Mouse (Mus musculus) cerebral cortex, adult 2 months (tissue): Measurements from ENCODE around the gene Itgb7.

Experiments
- WGBS: fragments of 180-500 bp; shearing (Covaris S2); methylation state at CpG from one replicate; pipeline ENCODE4 v1.1.7; 2018; 5-methylcytosine and 5-hydroxymethylcytosine counted together

The Itgb7 gene

DNA sequence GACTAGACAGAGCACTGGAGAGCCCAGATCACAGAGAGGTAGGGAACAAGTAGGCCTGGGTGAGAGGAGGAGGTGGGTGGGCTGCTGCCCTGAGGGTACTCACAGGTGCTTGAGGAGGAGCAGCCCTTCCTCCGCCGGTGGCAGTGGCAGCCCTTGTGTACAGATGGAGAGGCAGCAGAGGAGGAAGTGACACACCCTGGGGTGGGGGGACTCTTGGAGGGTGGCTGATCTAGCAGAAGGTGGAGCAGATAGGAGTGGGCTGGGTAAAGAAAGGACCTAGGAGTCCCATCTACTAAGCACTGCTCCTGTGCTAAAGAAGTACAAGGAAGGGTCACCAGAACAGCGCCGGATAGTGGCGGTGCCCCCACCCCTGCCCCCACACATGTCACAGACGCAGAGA, at the start of gene Itgb7:
Itgb7 (minus strand) TSS at position 197 of the 400 bp plus-strand sequence.
- 56% methylated on average over 6 of the region's 6 CpGs for WGBS

DNA sequence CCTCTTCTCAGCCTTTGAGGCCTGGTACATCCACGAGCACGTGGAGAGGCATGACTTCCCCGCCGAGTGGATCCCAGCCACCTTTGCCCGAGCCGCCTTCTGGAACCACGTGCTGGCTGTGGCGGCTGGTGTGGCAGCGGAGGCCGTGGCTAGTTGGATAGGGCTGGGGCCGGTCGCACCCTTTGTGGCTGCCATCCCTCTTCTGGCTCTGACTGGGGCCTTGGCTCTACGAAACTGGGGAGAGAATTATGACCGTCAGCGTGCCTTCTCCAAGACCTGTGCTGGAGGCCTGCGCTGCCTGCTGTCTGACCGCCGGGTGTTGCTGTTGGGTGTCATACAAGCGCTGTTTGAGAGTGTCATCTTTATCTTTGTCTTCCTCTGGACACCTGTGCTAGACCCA, 48.9 kb upstream of the Itgb7 start:
- whole genome bisulfite sequencing = 94% methylated on average over 19 of the region's 19 CpGs

DNA sequence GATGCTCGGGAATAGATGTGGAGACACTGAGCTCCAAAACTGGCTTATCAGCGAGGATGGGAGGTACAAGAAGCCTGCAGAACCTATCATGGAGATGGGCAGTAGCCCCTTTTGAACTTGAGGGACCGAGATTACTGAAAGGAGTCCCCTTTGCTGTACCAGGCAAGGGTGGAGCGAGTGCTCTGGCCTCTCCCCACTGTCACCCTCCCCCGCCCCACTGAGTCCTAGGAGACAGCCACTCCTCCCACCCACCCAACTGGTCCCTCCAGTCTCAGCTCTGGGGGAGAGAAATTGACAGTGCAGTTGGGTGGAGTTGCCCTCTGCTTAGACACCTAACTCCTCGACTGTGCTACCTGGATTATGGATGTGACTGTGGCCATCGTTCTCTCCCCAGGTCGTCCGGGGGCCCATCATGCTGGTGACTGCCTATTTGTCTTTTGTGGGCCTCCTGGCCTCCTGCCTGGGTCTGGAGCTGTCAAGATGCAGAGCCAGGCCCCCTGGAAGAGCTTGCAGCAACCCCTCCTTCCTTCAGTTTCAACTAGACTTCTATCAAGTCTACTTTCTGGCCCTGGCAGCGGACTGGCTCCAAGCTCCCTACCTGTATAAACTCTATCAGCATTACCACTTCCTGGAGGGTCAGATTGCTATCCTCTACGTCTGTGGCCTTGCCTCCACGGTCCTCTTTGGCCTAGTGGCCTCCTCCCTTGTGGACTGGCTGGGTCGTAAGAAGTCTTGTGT, 48.2 kb upstream of the Itgb7 start:
- 24% methylated on average over 13 of the region's 13 CpGs for WGBS

DNA sequence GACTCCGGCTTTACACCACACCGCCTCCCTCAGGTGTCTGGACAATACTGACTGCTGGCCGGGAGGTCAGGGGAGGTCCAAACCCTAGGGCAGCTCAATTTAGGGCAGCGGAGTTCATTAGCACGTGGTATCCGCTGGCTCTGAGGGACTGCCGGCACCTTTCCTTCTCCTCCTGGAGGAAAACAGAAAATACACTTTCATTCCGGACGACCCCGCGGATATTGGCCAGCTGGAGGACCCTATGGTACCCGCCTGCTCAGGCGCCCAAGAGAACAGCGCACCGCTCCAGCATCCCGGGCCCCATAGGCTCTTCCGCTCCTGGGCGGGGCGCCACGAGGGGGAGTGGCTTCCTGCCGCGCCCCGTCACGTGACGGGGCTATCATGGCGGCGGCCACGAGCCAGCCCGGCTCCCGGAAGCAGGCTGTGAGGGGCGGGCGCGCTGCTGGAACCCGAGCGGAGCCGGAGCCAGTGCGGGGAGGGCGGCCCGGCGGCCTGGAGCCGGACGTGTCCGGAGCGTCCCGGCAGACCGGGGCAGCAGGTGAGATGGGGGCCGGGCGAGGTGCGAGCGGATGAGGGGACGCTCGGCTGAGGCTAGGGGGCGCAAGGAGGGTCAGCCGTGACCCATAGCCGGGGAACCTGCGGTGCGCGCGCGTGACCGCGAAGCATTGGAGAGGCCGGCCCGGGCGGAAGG, 47.5 kb upstream of the Itgb7 start, which contains the start of gene Mfsd5:
Mfsd5 (plus strand) TSS at position 363 of the 691 bp plus-strand sequence.
- WGBS = under 1% methylated on average over 65 of the region's 65 CpGs

DNA sequence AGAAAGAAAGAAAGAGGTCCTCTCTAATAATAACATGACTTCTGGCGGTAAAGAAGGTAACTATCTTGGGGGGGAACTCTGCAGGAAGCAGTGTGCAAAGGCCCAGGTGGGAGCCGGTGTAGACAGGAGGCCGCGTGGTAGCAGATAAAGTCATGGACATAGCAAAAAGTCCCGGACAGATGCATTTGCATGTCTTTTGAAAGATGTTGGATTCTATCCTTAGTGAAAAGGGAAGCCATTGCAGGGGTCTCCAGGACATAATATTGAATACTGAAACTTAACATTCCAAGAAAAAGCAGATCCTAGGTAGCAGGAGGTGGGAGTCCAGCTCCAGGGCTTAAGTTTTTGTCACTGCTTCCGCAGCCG, 47.0 kb upstream of the Itgb7 start:
- WGBS = 35% methylated on average over 7 of the region's 7 CpGs

DNA sequence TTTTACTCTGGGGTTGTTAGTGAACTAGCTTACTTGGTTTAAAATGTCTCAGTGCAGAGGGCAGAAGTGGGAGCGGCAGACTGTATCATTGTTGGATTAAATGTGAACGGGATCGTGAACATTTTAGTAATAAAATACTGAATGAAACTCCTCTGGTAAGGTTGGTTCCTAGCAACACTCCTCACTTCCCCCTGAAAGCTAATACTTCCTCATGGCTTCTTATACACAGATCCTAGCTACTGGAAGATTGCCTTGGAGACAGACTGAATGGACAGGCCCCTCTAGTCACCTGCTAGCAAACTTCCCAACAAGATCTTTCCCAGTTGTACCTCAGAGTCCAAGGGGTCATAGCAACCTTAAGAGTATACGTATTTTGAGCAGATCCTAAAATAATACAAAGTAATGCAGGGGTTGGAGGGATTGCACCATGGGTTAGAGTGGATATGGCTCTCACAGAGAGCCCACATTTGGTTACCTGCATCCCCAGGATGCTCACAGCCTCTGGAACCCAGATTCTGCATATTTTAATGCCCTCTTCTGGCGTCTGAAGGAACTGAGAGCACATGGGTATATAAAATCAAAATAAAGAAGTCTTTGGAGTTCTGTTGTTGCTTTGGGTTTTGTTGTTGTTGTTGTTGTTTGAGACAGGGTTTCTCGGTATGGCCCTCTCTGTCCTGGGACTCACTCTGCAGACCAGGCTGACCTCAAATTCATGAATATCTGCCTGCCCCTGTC, 42.4 kb upstream of the Itgb7 start:
- 71% methylated on average over 6 of the region's 6 CpGs for WGBS

DNA sequence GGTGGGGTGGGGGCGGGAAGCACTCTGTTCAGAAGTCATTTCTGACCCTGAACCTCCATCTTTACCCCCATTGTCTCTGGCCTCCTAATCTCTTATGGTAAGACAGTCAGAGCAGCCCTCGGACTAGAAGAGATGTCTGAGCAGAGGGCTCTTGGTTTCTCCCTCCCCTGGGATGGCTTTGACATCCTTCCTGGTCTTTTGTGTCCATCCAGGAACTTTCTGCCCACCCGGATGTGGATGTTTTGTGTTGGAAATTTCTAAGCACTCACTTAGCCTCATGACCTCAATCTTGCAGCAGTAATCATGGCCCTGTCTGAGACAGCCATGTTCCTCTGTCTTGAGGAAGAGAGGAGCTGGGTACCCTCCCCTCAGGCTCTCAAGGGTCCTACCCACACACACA, 39.7 kb upstream of the Itgb7 start:
- 53% methylated on average over 3 of the region's 3 CpGs for WGBS

DNA sequence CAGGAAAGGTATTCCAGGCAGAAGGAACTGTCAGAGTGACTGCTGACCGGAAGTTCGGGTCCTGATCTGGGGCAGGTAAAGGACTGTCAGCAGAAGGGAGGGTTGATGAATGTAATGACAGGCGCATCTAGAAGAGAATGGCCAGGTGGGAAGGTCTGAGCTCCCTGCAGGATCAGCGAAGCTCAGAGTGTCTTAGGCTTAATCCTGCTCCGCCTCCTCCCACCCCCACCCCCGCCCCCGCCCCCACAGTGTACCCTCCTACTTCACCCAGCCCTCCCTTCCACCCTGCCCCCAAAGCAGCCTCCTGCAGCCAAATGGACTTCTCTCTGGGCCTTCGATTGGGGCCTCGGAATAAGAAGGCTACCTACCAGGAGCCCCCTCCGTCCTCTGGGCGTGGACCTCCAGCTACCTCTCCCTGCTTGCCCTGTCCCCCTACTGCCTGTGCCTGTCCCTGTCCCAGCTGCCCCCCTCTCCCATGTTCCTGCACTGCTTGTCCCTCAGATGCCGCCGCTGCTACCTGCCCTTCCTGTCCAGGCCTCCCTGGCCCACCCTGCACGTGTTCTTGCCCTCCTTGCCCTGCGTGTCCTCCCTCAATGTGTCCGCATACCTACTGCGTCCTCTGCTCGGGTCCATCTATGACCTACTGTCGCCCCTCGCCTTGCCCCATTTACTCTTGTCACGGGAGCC, 38.7 kb upstream of the Itgb7 start, which contains the start of gene Gm9918:
Gm9918 (plus strand) TSS at position 290 of the 687 bp plus-strand sequence.
- WGBS = 43% methylated on average over 21 of the region's 21 CpGs

DNA sequence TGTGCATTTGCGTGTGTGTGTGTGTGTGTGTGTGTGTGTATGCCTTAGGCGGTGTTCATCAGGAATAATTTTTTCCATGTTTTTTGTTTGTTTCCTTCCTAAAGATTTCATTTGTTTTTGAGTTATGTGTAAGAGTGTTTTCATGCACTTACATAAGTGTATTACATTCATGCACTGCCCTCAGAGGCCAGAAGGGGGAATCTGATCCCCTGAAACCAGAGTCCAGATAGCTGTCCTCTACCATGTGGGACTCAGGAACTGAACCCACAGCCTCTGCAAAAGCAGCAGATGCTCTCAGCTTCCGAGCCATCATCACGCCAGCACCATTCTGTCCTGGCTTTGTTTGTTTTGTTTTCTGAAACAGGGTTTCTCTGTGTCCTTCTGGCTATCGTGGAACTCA, 33.8 kb upstream of the Itgb7 start:
- WGBS = 86% methylated on average over 5 of the region's 5 CpGs

DNA sequence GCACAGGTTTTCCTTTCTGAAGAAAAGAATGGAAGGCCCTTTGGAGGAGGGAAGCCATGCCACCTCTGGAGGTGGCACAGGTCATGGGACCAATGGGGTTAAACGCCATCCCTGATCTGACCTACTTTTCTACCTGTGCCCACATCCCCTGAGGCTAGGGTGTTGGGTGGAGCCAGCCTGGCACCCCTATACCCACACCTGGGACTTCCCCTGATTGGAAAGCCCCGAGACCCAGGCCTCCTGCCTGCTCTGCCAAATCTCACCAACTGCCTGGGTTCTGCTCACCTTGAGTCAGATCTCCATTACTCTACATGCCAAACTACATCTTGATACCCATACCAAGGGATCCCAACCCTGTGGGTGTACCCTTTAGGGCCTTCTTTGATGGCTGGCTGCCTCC, 31.3 kb upstream of the Itgb7 start:
- WGBS = 83% methylated on average over 2 of the region's 2 CpGs

DNA sequence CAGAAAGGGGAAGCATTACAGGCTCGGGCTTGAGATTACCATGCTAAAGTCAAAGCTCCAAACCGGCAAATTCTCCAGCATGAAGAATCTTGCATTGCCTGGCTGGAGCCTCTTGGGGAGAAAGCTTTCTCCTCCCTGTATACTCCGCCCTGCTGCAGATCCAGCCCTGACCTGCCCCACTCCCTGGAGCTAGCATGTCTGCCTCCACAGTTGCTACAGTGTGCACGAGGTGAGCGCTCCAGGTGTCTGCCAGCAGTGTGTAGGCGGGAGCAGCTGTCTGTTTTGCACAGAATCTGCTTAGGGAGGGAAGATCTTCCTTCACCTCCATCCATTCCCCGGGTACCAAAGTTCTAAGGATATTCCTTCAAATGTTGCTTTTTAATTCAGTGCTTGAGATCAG, 30.8 kb upstream of the Itgb7 start:
- 43% methylated on average over 7 of the region's 7 CpGs for WGBS

DNA sequence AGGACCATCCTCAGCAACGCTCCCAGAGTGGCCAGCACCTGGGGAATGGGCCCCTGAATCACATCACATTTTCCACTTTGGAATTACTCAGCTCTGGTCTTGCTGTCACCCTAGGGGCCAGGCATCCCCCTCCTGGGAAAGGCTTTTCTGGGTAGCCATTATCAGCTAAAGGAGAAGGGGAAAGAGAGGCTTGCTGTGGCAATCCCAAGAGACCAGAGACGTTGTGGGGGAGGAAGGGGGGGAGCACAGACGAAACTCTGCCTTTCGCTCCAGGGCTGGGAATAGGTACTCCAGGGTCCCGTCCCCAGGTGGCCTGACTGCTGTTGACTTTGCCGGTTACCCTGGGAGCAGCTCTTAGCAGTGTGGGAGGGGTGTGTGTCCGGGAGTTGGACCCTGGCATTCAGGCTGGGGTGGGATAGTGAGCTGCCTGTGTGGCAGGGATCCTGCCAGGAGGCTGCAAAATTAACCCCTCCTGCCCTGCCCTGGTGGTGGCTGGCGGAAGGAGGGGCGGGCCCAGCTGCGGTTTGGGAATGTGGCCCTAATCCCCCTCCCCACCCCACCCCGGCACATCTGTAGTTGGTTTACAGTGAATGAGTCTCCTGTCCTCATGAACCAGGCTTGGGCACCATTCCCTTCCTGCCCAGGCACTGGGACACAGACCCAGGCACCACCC, 27.0 kb upstream of the Itgb7 start:
- WGBS = 48% methylated on average over 11 of the region's 11 CpGs

DNA sequence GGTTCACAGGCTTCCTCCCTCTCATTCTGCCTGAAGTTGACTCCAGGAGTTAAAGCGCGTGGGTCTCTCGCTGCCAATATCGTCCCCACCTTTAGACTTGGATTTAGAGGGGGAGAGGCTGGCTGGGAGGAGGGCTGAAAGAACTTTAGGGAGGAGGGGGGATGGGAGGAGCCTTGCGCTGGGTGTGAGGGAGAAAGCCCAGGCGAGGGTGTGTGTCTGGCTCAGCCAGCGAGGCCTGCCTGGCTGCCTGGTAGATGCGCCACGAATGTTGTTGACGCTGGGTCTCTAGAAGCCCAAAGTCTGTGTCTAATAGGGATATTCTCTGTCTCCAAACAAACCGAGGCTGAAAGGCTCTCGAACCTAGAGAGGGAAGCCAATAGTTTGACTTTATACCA, 26.3 kb upstream of the Itgb7 start:
- WGBS = 17% methylated on average over 12 of the region's 12 CpGs

DNA sequence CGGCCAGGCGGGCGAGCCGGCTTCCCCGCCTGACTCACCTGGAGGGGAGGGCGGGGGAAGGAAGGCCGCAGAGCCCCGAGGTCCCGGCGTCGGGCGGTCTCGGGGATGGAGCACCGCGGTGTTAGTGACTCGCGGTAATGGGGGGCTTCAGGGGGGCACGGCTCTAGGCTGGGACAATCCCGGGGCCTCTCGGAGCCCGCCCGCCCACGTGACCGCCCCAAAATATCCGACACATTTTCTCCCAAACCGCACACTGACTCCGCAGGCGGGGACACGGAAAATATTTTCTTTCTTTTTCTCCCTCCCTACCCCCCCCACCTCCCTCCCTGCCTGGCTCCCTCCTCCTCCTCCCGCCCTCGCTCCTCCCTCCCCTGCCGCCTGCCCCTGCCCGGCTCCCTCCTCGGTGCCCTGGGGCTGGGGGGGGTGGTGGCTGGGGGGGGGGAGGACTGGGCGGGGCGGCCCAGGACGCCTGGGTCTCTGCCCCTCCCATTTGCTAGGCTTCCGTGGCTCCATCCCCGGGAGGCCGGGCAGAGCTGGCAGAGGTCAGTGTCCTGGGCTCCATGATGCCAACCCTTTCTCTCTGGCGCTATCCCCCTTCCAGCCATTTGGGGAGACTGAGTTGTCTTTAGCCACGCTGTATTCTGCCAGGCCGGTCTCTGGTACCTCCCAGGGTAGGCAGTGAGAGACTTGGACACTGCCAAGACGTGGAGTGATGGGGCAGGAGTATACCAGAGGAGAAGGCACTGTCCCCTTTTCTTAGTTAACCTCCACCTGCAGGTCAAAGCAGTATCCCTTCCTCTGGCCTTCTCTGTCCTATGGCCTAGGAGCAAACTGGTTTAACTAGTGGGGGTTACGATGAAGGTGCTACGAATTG, 25.7 kb upstream of the Itgb7 start, which contains the start of gene Rarg:
Rarg (minus strand) TSS at position 316 of the 874 bp plus-strand sequence.
- WGBS = 2% methylated on average over 43 of the region's 46 CpGs

DNA sequence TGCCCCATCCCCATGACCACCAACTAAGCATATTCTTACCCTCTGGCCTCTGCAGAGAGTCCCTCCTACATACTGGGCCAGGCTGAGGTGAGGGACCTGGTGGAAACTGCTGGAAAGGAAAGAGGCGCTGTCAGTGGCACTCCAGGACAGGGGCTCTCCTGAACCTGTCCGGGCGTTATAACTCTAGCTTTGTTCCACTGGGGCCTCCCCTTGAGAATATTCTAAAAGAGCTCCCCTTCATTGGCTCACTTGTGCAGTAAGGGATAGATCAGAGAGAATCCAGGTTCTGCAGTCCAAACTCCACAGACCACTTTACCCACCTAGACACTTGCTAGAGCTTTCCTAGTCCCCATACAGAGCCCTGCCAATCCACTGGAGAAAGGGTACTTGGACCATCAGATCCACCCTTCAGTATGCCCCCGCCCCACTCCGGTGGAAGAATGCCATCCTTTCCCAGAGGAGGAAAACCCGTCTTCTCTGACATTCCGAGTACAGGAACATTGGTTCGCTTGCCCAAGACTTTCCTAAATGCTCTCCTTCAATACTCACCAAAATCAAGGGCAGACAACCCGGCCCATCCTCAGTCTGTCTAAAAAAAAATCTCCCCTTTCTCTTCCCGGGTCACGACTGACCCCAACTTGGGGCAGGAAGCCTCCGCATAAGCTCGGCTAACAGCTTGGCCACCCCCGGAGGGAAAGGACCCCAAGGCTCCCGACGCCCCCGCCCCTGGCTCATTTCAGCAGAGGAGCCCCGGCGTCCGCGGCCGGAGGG, 24.9 kb upstream of the Itgb7 start:
- WGBS = 12% methylated on average over 22 of the region's 22 CpGs

DNA sequence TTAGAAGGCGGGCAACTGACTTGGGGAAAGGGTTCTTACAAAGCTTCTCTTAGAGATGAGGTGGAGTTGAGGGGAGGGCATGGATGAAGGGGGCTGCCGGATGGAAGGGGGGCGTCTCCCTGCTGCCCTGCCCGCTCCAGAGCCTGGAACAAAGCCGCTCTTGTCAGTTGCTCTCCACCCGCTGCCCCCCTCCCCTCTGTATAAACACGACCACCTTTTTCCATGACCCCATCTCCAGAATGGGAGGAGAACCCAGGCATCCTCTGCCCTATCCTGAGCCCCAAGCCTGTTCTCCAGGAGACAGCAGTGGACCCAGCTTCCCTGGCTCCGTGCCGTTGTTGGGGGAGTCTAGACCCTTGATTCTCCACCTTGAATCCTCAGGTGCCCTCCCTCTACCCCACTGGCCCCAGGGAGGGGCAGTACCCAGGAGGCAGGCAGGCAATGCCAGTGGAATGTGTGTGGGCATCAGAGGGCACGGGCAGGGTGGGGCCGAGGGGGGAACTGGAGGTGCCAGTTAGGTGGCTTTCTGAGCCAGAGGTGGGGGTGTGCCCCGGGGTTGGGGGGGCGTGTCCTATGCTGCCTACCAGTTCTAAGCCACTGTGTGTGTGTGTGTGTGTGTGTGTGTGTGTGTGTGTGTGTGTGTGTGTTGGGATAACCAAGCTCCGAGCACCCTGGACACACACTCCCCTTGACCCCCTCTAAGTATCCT, 24.0 kb upstream of the Itgb7 start:
- 62% methylated on average over 14 of the region's 14 CpGs for WGBS

DNA sequence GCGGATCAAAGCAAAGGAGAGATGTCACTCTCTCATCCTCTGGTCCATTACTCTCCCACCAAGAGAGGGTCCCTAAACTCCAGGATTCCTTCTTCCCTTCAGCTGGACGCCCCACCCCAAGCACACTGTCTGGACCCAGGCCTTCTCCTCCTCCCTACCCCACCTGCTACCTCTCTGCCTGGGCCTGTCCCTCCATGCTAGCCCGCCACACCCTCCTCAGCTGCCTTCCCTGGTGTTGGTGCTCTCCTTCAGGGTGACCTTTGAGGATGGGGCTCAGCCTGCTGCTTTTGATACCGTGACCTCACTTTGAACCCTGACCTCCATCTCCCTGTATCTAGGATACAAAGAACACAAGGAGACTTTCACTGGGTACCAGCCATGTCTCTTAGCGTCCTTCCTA, 18.8 kb upstream of the Itgb7 start:
- 89% methylated on average over 5 of the region's 5 CpGs for WGBS

DNA sequence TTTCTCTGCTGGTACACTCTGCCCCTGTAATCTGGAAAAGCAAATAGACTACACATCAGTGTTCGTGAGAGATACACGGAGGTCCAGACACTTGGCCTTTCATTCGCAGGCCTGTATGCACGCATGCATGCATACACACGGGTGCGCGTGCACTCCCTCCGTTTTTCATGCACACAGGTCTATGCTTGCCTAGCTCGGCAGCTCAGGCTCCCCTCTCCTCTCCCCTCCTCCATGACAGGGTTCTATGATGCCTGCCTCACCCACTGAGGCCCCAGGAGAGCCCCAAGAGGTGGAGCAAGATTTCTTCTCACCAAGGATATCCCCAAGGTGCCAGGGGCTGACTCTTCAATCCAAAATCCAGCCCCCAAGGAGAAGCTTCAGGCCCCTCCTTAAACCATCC, 18.2 kb upstream of the Itgb7 start:
- 82% methylated on average over 9 of the region's 9 CpGs for WGBS

DNA sequence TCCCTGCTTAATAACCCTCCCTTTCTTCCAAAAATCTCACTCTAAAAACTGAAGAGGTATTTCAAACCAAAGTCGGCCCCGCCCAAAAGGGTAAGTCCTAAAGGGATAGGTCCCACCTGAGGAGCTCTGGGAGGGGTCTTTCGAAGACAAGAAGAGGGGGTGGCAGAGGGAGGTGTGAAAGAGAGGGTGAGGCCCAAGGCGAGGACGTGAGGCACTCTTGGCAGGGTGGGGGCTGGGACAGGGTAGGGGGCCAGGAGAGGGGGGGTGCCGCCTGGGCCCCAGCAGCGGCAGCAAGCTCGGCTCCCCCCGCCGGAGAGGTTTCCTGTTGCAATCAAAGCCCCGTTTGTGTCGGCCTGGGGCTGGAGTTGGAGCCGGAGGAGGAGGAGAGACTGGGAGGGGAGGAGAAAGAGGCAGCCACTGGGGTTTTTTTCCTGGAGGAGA, 17.5 kb upstream of the Itgb7 start:
- 35% methylated on average over 13 of the region's 13 CpGs for WGBS
